Mouse (Mus musculus) granulocyte monocyte progenitor cell, adult 5-6 weeks (primary cell): ENCODE results near the gene Rsph6a. TPM values are rescaled to one million over a fixed set of nuclear protein-coding genes. Genes with fewer than 3 reads are reported as not detected.

ENCODE experiments used
- ATAC-seq: replicated peaks from 2 replicates; pipeline ENCODE4 v1.8.0; 2016; ENCODE audit warnings: mild to moderate bottlenecking, moderate TSS enrichment, inconsistent platforms; ENCODE audit not compliant: poor library complexity, severe bottlenecking
- total RNA-seq, 2 experiments: library from RNA; stranded (forward) in 1 of 2; stranded (reverse) in 1 of 2; fragments of 200-712, 200-1000 nt in 1 of 2; fragments of >200 nt in 1 of 2; fragmentation: Nextera tagmentation in 1 of 2; gene quantifications; 2 replicates each; pipeline ENCODE4 v1.2.3; 2014 to 2017

The Rsph6a gene
- total RNA-seq, 2 experiments from 2014 or later = not detected

GRCm38 (mm10) chr7:19075723-19076585 is 21.5 kb downstream of the Rsph6a start, which contains the start of gene Dmwd:
Dmwd (plus strand) TSS chr7:19076227.
- ATAC-seq = peak; percentile 78

DNA sequence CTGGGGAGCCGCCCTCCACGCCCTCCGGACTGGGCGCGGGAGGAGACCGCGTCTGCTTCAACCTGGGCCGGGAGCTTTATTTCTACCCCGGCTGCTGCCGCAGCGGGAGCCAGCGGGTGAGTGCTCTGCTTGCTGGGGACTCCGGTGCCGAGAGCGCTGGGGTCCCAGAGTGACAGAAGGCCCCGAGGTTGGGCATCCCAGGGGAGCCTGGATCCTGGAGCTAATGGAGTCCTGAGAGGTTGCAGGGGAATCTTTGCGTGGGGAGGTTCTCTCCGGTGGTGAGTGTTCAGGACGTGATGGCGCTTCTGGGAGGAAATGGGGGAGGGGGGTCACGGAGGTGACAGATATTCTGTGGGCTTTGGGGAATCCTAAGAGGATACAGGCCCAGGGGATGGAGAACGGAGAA is 22.1 kb downstream of the Rsph6a start:
- ATAC-seq = no peak

GRCm38 (mm10) chr7:19077761-19078160 is 23.3 kb downstream of the Rsph6a start:
- ATAC-seq = peak; percentile 80

- ATAC-seq = no peak
Measured at GRCm38 (mm10) chr7:19078732-19079131, 24.2 kb downstream of the Rsph6a start.

- no peak for ATAC-seq
Measured at GRCm38 (mm10) chr7:19080451-19080950, 26.0 kb downstream of the Rsph6a start.

DNA sequence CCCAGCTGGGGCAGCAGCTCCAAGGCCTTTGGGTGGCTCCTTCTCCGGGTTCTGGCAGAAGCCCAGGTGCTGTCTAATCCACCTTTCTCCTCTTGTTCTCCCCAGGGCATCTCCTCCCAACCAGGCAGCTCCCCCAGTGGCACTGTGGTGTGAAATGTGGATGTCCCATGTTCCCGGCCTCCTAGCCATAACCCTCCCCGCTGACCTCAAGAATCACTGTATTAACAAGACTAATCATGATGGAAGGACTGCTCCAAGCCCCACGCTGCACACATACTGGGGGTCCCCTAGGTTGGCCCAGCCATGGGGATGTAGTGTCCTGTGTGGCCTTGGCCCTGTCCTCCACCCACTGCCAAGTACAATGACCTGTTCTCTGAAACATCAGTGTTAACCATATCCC is 27.7 kb downstream of the Rsph6a start:
- no peak for ATAC-seq

- ATAC-seq = no peak
Measured at GRCm38 (mm10) chr7:19083096-19083495, 28.6 kb downstream of the Rsph6a start.

DNA sequence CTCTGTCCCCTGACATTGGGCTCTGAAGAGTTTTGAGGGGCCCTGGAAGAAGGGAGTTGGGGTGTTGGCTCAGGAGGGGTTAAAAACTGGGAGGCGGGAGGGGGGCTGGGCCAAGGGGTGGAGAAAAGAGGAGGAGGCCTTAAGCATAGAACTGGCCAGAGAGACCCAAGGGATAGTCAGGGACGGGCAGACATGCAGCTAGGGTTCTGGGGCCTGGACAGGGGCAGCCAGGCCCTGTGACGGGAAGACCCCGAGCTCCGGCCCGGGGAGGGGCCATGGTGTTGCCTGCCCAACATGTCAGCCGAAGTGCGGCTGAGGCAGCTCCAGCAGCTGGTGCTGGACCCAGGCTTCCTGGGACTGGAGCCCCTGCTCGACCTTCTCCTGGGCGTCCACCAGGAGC is 29.2 kb downstream of the Rsph6a start, which contains the start of gene Dmpk:
Gene Dmpk, plus strand, starts transcription at position 149 of the 400 bp plus-strand sequence.
- no peak for ATAC-seq

DNA sequence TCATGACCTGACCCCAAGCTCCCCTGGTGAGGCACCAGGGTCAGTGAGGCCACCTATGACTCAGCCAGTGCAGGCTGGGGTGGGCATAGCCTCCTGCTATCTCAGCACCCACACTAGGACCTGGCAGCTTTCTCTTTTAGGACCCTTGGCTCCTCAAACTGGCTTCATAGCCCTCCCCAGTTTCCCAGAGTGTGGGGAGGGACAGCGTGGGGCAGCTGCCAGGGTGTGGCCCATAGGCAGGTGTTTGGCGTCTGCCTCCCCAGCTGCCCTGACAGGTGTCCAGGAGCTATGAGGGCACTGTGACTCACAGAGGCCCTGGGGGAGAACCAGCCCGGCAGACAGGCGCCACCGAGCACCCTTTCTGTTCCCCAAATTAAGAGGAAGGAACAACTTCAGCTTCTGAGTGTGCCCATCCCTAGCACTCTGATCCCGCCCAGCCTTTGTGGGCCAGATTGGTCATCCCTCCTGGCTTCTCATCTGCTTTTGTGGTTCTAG is 29.8 kb downstream of the Rsph6a start:
- peak; percentile 75 for ATAC-seq

- ATAC-seq = no peak
Measured at GRCm38 (mm10) chr7:19084921-19085473, 30.5 kb downstream of the Rsph6a start.

- ATAC-seq = no peak
Measured at GRCm38 (mm10) chr7:19085495-19085894, 31.0 kb downstream of the Rsph6a start.

DNA sequence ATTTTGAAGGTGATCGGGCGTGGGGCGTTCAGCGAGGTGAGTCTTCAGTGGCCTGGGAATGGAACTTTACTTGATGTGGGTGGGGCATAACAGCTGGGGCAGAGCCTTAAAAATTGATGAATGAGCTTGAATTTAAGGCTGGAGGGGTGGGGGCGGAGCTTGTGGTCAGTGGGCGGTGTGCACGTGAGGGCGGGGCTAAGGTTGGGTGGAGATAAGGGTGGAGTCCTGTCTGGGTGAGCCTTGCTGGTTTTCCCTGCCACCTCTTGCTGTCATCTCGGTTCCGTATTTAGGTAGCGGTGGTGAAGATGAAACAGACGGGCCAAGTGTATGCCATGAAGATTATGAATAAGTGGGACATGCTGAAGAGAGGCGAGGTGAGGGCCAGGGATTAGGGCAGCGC is 31.6 kb downstream of the Rsph6a start:
- ATAC-seq = peak; percentile 60

DNA sequence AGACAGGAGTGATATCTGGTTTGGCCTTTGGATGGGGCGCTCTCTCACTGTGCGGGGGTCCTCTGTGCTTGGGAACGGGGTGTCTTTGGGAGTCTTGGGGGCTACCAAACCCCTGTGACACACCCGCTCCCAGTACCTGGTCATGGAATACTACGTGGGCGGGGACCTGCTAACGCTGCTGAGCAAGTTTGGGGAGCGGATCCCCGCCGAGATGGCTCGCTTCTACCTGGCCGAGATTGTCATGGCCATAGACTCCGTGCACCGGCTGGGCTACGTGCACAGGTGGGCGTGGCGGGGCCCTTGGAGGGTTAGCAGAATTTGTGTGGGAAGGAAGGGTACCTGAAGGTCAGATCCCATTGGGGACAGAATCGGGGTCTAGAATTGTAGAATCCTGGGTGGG is 32.3 kb downstream of the Rsph6a start:
- ATAC-seq = no peak

GRCm38 (mm10) chr7:19088813-19089212 is 34.3 kb downstream of the Rsph6a start:
- peak; percentile 24; the same call in 1 of the 2 replicates for ATAC-seq

DNA sequence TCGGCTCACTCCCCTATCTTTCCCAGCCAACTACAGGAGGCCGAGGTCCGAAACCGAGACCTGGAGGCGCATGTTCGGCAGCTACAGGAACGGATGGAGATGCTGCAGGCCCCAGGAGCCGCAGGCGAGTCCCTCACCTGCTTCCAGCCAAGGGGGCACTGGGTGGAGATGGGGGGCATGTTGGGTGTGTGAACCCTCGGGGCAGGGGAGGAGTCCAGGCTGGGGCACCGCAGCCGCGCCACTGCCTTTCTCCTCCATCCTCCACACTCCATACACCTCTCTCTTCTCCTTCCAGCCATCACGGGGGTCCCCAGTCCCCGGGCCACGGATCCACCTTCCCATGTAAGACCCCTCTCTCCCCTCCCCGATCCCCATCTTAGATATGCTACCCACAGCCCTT is 37.4 kb downstream of the Rsph6a start:
- ATAC-seq = no peak

- ATAC-seq = no peak
Measured at GRCm38 (mm10) chr7:19092381-19093173, 38.1 kb downstream of the Rsph6a start.

GRCm38 (mm10) chr7:19093174-19093521 is 38.7 kb downstream of the Rsph6a start:
- peak; percentile 59 for ATAC-seq

DNA sequence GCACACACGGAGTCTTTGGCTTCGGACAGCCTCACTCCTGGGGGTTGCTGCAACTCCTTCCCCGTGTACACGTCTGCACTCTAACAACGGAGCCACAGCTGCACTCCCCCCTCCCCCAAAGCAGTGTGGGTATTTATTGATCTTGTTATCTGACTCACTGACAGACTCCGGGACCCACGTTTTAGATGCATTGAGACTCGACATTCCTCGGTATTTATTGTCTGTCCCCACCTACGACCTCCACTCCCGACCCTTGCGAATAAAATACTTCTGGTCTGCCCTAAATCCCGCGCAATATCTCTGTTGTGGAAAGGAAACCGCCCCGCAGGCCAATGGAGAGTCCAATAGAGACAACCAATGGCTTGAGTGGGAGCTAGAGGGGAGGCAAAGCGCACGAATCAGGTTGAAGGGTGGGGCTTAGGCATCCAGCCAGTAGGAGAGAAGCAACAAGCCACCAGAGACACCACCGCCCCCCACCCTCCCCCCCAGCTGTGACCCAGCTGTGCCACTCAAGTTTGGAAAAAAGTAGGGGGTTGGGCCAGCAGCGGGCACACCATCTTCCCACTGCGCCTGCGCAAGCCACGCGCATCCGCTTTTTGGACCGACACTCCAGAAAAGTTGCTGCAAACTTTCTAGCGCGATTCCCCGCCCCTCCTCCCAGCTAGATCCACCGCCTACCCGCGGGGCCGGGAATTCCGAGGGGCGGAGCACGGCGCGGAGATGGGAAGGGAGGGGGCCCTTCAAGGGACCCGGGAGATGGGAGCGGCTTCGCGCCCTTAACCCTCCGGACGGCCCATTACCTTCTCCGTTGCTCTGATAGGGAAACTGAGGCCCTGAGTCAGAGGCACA is 39.3 kb downstream of the Rsph6a start:
- ATAC-seq = peak; percentile 67

GRCm38 (mm10) chr7:19094471-19094825 is 40.0 kb downstream of the Rsph6a start, which contains the start of gene Six5:
Six5 (plus strand) TSS chr7:19094594.
- peak; percentile 17; the same call in 1 of the 2 replicates for ATAC-seq
